In the genomic region with DNA sequence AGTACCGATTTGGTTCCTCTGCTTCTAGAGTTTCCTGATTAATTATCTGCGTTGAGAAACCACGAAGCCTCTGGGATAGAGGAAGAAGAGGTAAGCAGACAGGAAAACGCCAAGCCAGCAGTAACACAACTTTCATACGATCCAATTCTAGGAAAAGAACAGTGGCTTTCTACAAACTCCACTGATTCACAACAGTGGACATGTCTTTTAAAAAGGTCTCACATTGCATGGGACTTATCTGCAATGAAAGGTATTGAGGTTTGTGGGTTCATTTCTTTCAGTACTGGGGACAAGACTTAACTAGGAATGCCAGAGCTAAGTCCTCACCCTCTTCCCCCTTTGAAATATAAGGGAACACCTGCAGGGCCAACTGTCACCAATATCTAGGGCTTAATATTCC, we compare ENCODE assay signal across 1 mouse cellular context.
TF ChIP-seq lines count a peak whose summit lies in the region.

No protein-coding gene starts in this region.

TF ChIP-seq in CH12.LX, 34 proteins besides CTCF, POLR2A, EP300 and RAD21 (continued from another document):
- TF ChIP-seq E2F4 (IDR thresholded peaks at IDR 0.05; ENCODE audit: insufficient replicate concordance, low read depth, low read length): no peak
- no peak for TF ChIP-seq NELFE (IDR thresholded peaks at IDR 0.05; ENCODE audit: low read depth, low read length)
- no peak for TF ChIP-seq BHLHE40 (IDR thresholded peaks at IDR 0.05; ENCODE audit: low read depth, low read length)
TF ChIP-seq in CH12.LX: peak in this region for 0.
